Mouse (Mus musculus): ENCODE measurements around the gene Stard10.

GRCm38 (mm10) chr7:101288436-101288835 lies 28.4 kb upstream of the Stard10 start:
- TF ChIP-seq POLR2A (IDR thresholded peaks at IDR 0.05; ENCODE audit: control insufficient read depth, low read depth, low read length) (no peak), CTCF (IDR thresholded peaks at IDR 0.05; ENCODE audit: control insufficient read depth, insufficient read depth, insufficient replicate concordance, low read depth, low read length) (peak; percentile 45; the same call in 1 of the 2 replicates)
